Mouse (Mus musculus) midbrain, embryonic 15.5 days (tissue): ENCODE data around the gene Cit. TPM values are rescaled to one million over a fixed set of nuclear protein-coding genes. Genes with fewer than 3 reads are reported as not detected.

ENCODE experiments used
- ATAC-seq: fragments of 200-750 bp; cut with Nextera tagmentation; replicated peaks from 2 replicates; pipeline ENCODE4 v1.8.0; 2017; ENCODE audit warnings: moderate TSS enrichment
- H3K27ac ChIP-seq: fragments of 300-500 bp; sonication (generic); 2 replicates; pipeline ENCODE4 v1.5.1; 2015; ENCODE audit warnings: mild to moderate bottlenecking, inconsistent platforms
- H3K27me3 ChIP-seq: fragments of 300-500 bp; sonication (generic); replicated peaks from 2 replicates; pipeline ENCODE4 v1.6.1; 2015; ENCODE audit warnings: inconsistent platforms
- H3K36me3 ChIP-seq: fragments of 300-500 bp; sonication (generic); replicated peaks from 2 replicates; pipeline ENCODE4 v1.6.1; 2015; ENCODE audit warnings: inconsistent platforms
- H3K4me1 ChIP-seq: fragments of 300-500 bp; sonication (generic); 2 replicates; pipeline ENCODE4 v1.6.1; 2015; ENCODE audit warnings: inconsistent platforms
- H3K4me2 ChIP-seq: fragments of 300-500 bp; sonication (generic); 2 replicates; pipeline ENCODE4 v1.6.1; 2015; ENCODE audit warnings: inconsistent platforms, mild to moderate bottlenecking, moderate library complexity
- H3K4me3 ChIP-seq: fragments of 300-500 bp; sonication (generic); 2 replicates; pipeline ENCODE4 v1.5.1; 2015; ENCODE audit warnings: mild to moderate bottlenecking, inconsistent platforms
- H3K9ac ChIP-seq: fragments of 300-500 bp; sonication (generic); 2 replicates; pipeline ENCODE4 v1.6.1; 2015; ENCODE audit warnings: mild to moderate bottlenecking, inconsistent platforms
- H3K9me3 ChIP-seq: fragments of 300-500 bp; sonication (generic); 2 replicates; pipeline ENCODE4 v1.6.1; 2016; ENCODE audit warnings: inconsistent platforms
- WGBS: fragments of 180-500 bp; shearing (Covaris S2); methylation state at CpG from one replicate; pipeline ENCODE4 v1.1.7; 2015; ENCODE audit warnings: mixed read lengths; 5-methylcytosine and 5-hydroxymethylcytosine counted together
- polyA plus RNA-seq: library from polyadenylated mRNA; unstranded; fragments of >200 nt; fragmentation: Nextera tagmentation; extraction: Ambion mirVana; gene quantifications from 2 replicates; pipeline ENCODE4 v1.2.1, GENCODE M21; 2015

Gene Cit
- polyA plus RNA-seq, 1 experiment from 2014 or later = 25.8 TPM

DNA sequence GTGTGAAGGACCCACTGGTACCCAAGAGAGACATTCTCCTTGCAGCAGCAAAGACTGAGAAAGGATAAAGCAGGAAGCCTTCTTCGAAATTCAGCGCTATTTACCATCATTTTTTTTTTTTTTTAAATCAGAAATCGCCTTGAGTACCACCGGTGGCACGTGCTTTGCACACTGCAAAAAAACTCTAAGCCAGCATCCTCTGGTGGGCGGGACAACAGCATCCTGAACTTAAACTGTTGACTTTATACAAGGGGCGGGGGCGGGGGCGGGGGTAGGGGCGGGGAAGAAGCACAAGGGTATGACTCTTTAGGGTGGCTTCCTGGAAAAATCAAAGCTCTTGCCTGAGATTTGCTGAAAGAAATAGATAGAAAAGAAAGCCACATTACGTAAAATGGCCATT lies 194.6 kb downstream of the Cit start:
- H3K9me3 ChIP-seq = no peaks in the 10 kb centered on the region
- no peak for ATAC-seq
- no peak overlapping the region for H3K27ac ChIP-seq
- no peak overlapping the region for H3K4me3 ChIP-seq
- no peaks in the 10 kb centered on the region for H3K27me3 ChIP-seq
- no peak overlapping the region for H3K9ac ChIP-seq
- no peaks in the 10 kb centered on the region for H3K36me3 ChIP-seq
- H3K4me1 ChIP-seq = 0 out of 2 replicates have a peak, but pooled peaks cover 3% of the 10 kb centered on the region
- no peak overlapping the region for H3K4me2 ChIP-seq
- WGBS = 36% methylated on average over 11 of the region's 11 CpGs

DNA sequence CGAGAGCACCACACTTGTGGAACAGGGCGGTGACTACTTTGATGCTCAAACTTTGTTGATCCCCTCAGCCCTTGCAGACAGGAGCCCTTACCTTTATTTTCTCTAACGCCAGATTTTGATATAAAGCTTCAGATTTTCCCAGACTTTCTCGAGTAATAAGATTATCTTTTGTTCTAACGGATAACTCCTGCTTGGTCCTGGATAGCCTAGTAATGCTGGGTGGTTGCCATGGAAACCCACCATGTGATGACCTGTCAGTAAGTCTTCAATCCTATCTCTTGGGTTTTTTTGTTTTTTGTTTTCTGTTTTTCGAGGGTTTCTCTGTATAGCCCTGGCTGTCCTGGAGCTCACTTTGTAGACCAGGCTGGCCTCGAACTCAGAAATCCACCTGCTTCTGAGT lies 197.2 kb downstream of the Cit start:
- Histone ChIP-seq H3K9me3 (no peaks in the 10 kb centered on the region), H3K36me3 (no peaks in the 10 kb centered on the region), H3K27ac (no peak overlapping the region), H3K4me3 (no peak overlapping the region), H3K4me2 (no peak overlapping the region), H3K9ac (no peak overlapping the region), H3K27me3 (no peaks in the 10 kb centered on the region), H3K4me1 (no peaks in the 10 kb centered on the region)
- WGBS = 31% methylated on average over 7 of the region's 7 CpGs
- ATAC-seq = no peak

DNA sequence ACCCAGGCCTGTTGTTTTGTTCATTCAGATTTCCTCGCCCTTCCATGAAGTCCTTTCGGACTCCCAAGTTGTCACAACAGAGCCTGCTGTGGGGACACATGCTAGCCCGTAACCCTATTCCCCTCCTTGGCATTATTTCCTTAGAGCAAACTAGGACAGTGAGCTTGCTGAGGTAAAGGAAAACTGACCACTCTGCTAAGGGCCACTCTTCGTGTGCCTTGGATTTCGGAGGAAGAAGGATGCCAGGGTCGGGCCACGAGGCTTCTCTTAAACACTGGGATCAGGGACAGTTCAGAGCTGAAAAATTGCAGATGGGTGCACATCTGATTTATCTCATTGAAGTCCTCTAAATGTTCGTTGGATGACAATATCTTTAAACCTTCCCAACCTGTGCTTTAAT lies 200.5 kb downstream of the Cit start:
- Histone ChIP-seq H3K4me2 (no peak overlapping the region), H3K9me3 (no peaks in the 10 kb centered on the region), H3K4me1 (no peaks in the 10 kb centered on the region), H3K36me3 (no peaks in the 10 kb centered on the region), H3K9ac (no peak overlapping the region), H3K27me3 (no peaks in the 10 kb centered on the region), H3K27ac (no peak overlapping the region), H3K4me3 (no peak overlapping the region)
- no peak for ATAC-seq
- 86% methylated on average over 8 of the region's 8 CpGs for WGBS

DNA sequence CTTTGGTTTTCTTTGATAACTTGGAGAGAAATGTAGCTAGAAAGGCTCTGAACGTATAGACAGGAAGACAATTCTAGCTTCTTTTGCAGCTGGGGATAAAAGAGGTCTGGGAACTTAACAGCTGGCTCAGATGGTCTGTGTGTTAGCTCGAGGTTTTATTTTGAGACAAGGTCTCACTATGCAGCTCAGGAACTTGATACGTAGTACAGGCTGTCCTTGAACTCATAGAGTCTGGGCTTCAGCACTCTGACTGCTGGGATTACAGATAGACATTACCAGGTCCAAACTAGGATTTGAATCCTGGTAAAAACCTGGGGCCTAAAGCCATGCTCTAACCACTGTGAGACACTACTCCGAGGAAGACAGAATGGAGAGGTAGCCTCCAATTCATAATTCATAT lies 201.2 kb downstream of the Cit start:
- ATAC-seq = no peak
- H3K4me3 ChIP-seq = no peak overlapping the region
- no peak overlapping the region for H3K4me2 ChIP-seq
- H3K27ac ChIP-seq = no peak overlapping the region
- no peaks in the 10 kb centered on the region for H3K27me3 ChIP-seq
- no peaks in the 10 kb centered on the region for H3K36me3 ChIP-seq
- no peaks in the 10 kb centered on the region for H3K9me3 ChIP-seq
- WGBS = 88% methylated on average over 4 of the region's 4 CpGs
- H3K4me1 ChIP-seq = no peaks in the 10 kb centered on the region
- no peak overlapping the region for H3K9ac ChIP-seq

DNA sequence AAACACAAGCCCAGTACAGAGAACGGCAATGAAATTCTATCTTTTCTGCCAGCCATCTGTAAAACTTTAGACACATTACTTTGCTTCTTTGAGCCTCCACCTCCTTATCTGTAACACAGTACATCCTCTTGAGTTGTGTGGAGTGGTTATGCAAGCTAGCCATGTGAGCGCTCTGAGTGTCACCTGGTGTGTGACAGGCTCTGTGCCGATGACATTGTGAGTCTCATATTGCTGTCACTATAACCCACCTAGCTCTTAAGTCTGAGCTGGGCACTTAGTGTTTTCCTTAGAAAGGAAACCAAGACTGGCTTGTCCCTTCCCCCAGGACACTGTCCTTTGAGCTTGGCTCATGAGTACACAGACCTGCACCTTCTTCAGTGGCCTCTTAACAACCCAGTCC lies 203.2 kb downstream of the Cit start:
- Histone ChIP-seq H3K4me2 (no peak overlapping the region), H3K36me3 (no peaks in the 10 kb centered on the region), H3K27me3 (no peaks in the 10 kb centered on the region), H3K9ac (no peak overlapping the region), H3K27ac (no peak overlapping the region), H3K4me3 (no peak overlapping the region), H3K9me3 (no peaks in the 10 kb centered on the region), H3K4me1 (no peaks in the 10 kb centered on the region)
- WGBS = 96% methylated on average over 3 of the region's 3 CpGs
- no peak for ATAC-seq

DNA sequence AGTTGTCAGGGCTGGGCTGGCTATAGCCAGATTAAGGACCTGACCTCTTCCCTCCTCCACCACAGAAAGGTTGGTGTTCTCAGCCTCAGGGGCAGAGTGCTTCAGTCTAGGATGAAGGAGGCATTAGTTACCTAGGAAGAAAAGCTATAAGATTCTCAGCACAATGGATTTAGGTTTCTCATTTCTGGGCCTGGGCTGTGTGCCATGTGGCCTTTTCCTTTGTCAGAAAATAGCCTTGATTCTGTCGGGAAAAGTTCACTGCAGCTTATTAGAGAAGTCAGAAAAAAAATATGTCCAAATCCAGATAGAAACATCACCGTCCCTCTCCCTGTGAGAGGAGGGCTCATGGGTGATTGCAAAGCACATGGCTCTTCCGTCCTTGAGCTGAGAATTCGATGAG lies 204.7 kb downstream of the Cit start:
- no peak overlapping the region for H3K27ac ChIP-seq
- H3K9ac ChIP-seq = no peak overlapping the region
- no peaks in the 10 kb centered on the region for H3K27me3 ChIP-seq
- no peak overlapping the region for H3K4me2 ChIP-seq
- H3K4me1 ChIP-seq = no peaks in the 10 kb centered on the region
- H3K36me3 ChIP-seq = no peaks in the 10 kb centered on the region
- ATAC-seq = no peak
- no peaks in the 10 kb centered on the region for H3K9me3 ChIP-seq
- H3K4me3 ChIP-seq = no peak overlapping the region
- 78% methylated on average over 4 of the region's 4 CpGs for WGBS

DNA sequence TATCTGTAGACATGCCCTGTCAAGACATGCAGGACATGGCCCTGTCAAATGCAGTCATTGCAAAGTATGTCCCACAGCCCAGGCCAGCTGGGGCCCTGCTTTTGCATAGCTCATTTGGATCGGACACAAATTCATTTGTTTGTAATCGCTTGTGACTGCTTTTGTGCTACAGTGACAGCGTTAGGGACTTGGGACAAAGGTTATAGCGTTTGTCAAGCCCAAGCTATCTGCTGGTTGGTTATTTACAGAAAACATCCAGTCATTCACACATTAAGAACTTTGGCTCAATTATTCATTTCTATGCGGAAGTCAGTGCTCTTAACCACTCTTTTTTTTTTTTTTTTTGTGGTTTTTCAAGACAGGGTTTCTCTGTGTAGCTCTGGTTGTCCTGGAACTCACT lies 207.1 kb downstream of the Cit start:
- ATAC-seq = no peak
- H3K9ac ChIP-seq = no peak overlapping the region
- no peaks in the 10 kb centered on the region for H3K36me3 ChIP-seq
- H3K27ac ChIP-seq = no peak overlapping the region
- no peak overlapping the region for H3K4me3 ChIP-seq
- 87% methylated on average over 5 of the region's 5 CpGs for WGBS
- H3K9me3 ChIP-seq = no peaks in the 10 kb centered on the region
- no peaks in the 10 kb centered on the region for H3K4me1 ChIP-seq
- no peaks in the 10 kb centered on the region for H3K27me3 ChIP-seq
- H3K4me2 ChIP-seq = no peak overlapping the region

DNA sequence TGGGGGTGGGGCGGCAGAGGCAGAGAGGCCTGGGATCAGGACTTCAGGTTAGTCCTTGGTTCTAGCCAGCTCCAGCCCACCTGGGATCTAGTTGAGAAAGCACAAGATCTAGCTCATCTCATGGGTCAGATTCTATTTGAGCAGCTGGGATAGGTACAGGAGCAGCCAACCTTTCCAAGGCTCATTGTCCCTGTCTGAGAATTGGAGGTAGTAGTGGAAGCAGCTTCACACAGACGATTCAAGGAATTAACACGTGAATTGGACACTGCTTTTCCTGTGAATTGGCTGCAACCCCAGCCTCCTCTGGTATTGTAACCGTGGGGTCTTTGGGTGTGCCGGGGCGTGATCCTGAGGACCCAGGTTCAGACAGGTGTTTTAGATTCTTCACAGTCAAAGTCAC lies 207.7 kb downstream of the Cit start:
- Histone ChIP-seq H3K4me1 (no peaks in the 10 kb centered on the region), H3K27ac (no peak overlapping the region), H3K4me3 (no peak overlapping the region), H3K9ac (no peak overlapping the region), H3K4me2 (no peak overlapping the region), H3K27me3 (no peaks in the 10 kb centered on the region), H3K36me3 (no peaks in the 10 kb centered on the region), H3K9me3 (no peaks in the 10 kb centered on the region)
- WGBS = 61% methylated on average over 6 of the region's 6 CpGs
- no peak for ATAC-seq

Other genes starting within 250 kb of the Cit start
- gene Rab35, start 213.4 kb upstream of the Cit start, polyA plus RNA-seq = 18.7 and 19.2 TPM in 2 replicates
- 47.2 and 47.5 TPM in 2 replicates for gene Bicdl1, start 113.7 kb upstream of the Cit start, polyA plus RNA-seq
- 59.0 and 59.8 TPM in 2 replicates for gene Prkab1, start 179.2 kb downstream of the Cit start, polyA plus RNA-seq
- not detected in 2 replicates for gene Tmem233, start 238.0 kb downstream of the Cit start, polyA plus RNA-seq